Mouse (Mus musculus) embryonic facial prominence, embryonic 15.5 days (tissue): ENCODE measurements around the gene Lyst. TPM values are rescaled to one million over a fixed set of nuclear protein-coding genes. Genes with fewer than 3 reads are reported as not detected.

Experiments
- ATAC-seq: fragments of 200-750 bp; cut with Nextera tagmentation; 2 replicates; pipeline ENCODE4 v1.8.0; 2017; ENCODE audit warnings: low read depth, moderate TSS enrichment; ENCODE audit not compliant: insufficient number of reproducible peaks, low FRiP score, low TSS enrichment
- H3K27ac ChIP-seq: fragments of 300-500 bp; sonication (generic); replicated peaks from 2 replicates; pipeline ENCODE4 v1.5.1; 2015; ENCODE audit warnings: mild to moderate bottlenecking, inconsistent platforms
- H3K27me3 ChIP-seq: fragments of 300-500 bp; sonication (generic); 2 replicates; pipeline ENCODE4 v1.6.1; 2015; ENCODE audit warnings: inconsistent platforms
- H3K36me3 ChIP-seq: fragments of 300-500 bp; sonication (generic); 2 replicates; pipeline ENCODE4 v1.6.1; 2015; ENCODE audit warnings: mild to moderate bottlenecking, inconsistent platforms
- H3K4me1 ChIP-seq: fragments of 300-500 bp; sonication (generic); 2 replicates; pipeline ENCODE4 v1.6.1; 2015; ENCODE audit warnings: inconsistent platforms
- H3K4me2 ChIP-seq: fragments of 300-500 bp; sonication (generic); replicated peaks from 2 replicates; pipeline ENCODE4 v1.6.1; 2015; ENCODE audit warnings: mild to moderate bottlenecking, inconsistent platforms
- H3K4me3 ChIP-seq: fragments of 300-500 bp; sonication (generic); replicated peaks from 2 replicates; pipeline ENCODE4 v1.5.1; 2015; ENCODE audit warnings: mild to moderate bottlenecking, inconsistent platforms
- H3K9ac ChIP-seq: fragments of 300-500 bp; sonication (generic); 2 replicates; pipeline ENCODE4 v1.6.1; 2015; ENCODE audit warnings: inconsistent platforms
- H3K9me3 ChIP-seq: fragments of 300-500 bp; sonication (generic); replicated peaks from 2 replicates; pipeline ENCODE4 v1.6.1; 2016; ENCODE audit warnings: inconsistent platforms
- WGBS: fragments of 180-500 bp; shearing (Covaris S2); methylation state at CpG from one replicate; pipeline ENCODE4 v1.1.7; 2015; 5-methylcytosine and 5-hydroxymethylcytosine counted together
- polyA plus RNA-seq: library from polyadenylated mRNA; unstranded; fragments of >200 nt; fragmentation: Nextera tagmentation; extraction: Ambion mirVana; gene quantifications from 2 replicates; pipeline ENCODE4 v1.2.1, GENCODE M21; 2015

Lyst gene
- polyA plus RNA-seq, 1 experiment from 2014 or later = 3.6 TPM

GRCm38 (mm10) chr13:13574258-13574870 is 15.8 kb upstream of the Lyst start:
- 50% methylated on average over 8 of the region's 8 CpGs for WGBS
- Histone ChIP-seq H3K9ac (no peak overlapping the region), H3K4me1 (0 out of 2 replicates have a peak, but pooled peaks cover 10% of the 10 kb centered on the region), H3K4me2 (no peak overlapping the region), H3K27ac (no peak overlapping the region), H3K36me3 (no peaks in the 10 kb centered on the region), H3K27me3 (no peaks in the 10 kb centered on the region), H3K9me3 (no peaks in the 10 kb centered on the region), H3K4me3 (no peak overlapping the region)
- ATAC-seq = no peak

DNA sequence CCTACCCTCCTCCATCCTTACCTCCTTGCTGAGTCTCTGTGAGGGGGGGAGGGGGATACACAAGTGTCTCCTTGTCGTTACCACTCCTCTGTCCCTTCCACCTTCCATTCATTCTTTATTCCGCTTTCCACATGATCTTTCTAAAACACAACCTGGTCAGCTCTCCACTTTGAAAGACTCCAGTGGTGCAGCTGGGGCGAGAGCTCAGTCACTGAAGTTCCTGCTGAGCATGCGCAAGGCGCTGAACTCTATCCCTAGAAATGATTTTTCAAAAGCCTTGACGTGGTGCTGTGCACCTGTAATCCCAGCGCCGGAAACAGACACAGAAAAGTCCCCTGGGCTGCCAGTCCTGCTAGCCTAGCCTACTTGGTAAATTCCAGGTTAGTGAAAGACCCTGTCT is 15.1 kb upstream of the Lyst start:
- 73% methylated on average over 8 of the region's 8 CpGs for WGBS

GRCm38 (mm10) chr13:13576469-13577205 is 13.6 kb upstream of the Lyst start:
- peak overlapping the region; percentile 39; the same call in 1 of the 2 replicates for H3K27ac ChIP-seq
- H3K9ac ChIP-seq = no peak overlapping the region
- H3K4me1 ChIP-seq = 0 out of 2 replicates have a peak, but pooled peaks cover 10% of the 10 kb centered on the region
- no peak overlapping the region for H3K4me3 ChIP-seq
- 0 out of 2 replicates have a peak, but pooled peaks have one; percentile 34 for ATAC-seq
- no peaks in the 10 kb centered on the region for H3K36me3 ChIP-seq
- no peak overlapping the region for H3K4me2 ChIP-seq
- no peaks in the 10 kb centered on the region for H3K9me3 ChIP-seq
- H3K27me3 ChIP-seq = no peaks in the 10 kb centered on the region
- WGBS = 22% methylated on average over 8 of the region's 8 CpGs

More for the DNA sequence above, 15.1 kb upstream of the Lyst start:
- 0 out of 2 replicates have a peak, but pooled peaks cover 10% of the 10 kb centered on the region for H3K4me1 ChIP-seq
- H3K27me3 ChIP-seq = no peaks in the 10 kb centered on the region
- no peak for ATAC-seq
- H3K9me3 ChIP-seq = no peaks in the 10 kb centered on the region
- no peak overlapping the region for H3K4me2 ChIP-seq
- no peak overlapping the region for H3K9ac ChIP-seq
- no peaks in the 10 kb centered on the region for H3K36me3 ChIP-seq
- H3K27ac ChIP-seq = no peak overlapping the region
- no peak overlapping the region for H3K4me3 ChIP-seq

DNA sequence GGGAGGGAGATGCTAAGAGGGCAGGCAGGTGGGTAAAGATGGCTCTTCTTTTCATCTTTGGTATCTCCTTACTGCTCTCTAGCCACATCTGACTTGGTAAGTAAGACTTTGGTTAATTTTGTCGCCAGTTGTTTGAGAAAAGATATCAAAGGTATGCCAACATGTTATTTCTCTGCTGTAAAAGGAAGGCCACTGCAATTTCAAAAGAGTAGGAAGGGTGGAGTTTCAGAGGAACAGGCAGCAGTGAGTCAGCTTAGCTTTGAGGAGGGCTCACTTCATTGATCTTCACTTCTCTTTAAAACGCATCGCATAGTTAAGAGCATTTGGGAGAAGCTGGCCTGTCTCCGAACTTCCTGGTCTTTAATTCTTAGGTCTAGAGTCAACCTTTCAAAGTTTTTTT is 8.2 kb upstream of the Lyst start:
- Histone ChIP-seq H3K27me3 (no peaks in the 10 kb centered on the region), H3K9me3 (no peaks in the 10 kb centered on the region), H3K27ac (no peak overlapping the region), H3K9ac (no peak overlapping the region), H3K4me2 (no peak overlapping the region), H3K4me3 (no peak overlapping the region), H3K4me1 (no peaks in the 10 kb centered on the region), H3K36me3 (no peaks in the 10 kb centered on the region)
- no peak for ATAC-seq
- 66% methylated on average over 4 of the region's 4 CpGs for WGBS

DNA sequence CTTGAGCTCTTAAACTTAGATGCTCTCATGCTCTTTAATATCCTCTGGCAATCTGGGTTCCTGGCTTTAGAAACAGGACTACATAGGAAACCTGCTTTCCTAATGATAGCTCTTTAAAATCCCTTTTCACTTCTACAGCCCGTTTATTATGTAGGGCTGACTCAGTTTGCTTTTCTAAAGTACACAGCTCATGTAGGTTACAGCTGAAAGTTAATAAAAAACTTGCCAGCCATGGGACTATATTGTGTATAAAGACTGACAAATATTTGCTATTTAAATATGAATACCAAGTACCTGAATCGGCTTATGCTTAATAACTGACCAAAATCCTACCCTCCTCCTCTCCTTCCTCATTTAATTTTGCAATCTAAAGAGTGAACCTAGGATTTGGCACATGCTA is 6.7 kb upstream of the Lyst start:
- Histone ChIP-seq H3K9ac (no peak overlapping the region), H3K27me3 (no peaks in the 10 kb centered on the region), H3K4me2 (no peak overlapping the region), H3K9me3 (no peaks in the 10 kb centered on the region), H3K4me1 (no peaks in the 10 kb centered on the region), H3K27ac (no peak overlapping the region), H3K36me3 (no peaks in the 10 kb centered on the region), H3K4me3 (no peak overlapping the region)
- no peak for ATAC-seq
- 63% methylated on average over 2 of the region's 2 CpGs for WGBS

DNA sequence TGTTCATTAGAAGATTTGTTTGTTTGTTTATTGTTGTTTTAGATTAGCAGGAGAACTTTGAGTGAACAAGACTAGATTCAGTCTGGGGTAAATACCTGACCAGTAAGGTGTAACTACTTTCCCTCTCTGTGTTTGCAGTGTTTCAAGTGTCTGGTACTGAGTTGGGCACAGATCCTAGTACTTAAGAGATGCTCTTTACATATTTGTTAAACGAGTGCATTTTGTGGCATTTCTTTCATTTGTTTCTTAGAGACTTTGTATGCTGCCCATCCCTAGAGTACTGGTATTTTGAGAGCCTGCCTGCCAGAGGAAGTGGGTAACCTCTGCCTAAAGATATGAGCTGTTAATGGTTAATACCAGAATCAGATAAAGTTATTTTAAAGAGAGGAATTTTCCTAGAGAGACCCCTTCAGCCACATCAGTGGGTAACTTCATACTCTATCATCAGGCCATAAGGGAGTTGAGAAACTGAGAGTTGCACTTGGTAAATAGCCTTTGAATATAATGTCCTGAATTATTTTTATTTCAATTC is 2.5 kb upstream of the Lyst start:
- H3K27me3 ChIP-seq = no peaks in the 10 kb centered on the region
- no peaks in the 10 kb centered on the region for H3K9me3 ChIP-seq
- no peak overlapping the region for H3K4me3 ChIP-seq
- H3K4me1 ChIP-seq = no peaks in the 10 kb centered on the region
- H3K36me3 ChIP-seq = no peaks in the 10 kb centered on the region
- WGBS = 49% methylated on average over 1 of the region's 1 CpGs
- no peak overlapping the region for H3K27ac ChIP-seq
- H3K4me2 ChIP-seq = no peak overlapping the region
- no peak overlapping the region for H3K9ac ChIP-seq
- no peak for ATAC-seq

- H3K9me3 ChIP-seq = no peaks in the 10 kb centered on the region
- no peaks in the 10 kb centered on the region for H3K36me3 ChIP-seq
- 95% methylated on average over 1 of the region's 1 CpGs for WGBS
- H3K4me1 ChIP-seq = no peaks in the 10 kb centered on the region
- H3K27me3 ChIP-seq = no peaks in the 10 kb centered on the region
- no peak overlapping the region for H3K4me3 ChIP-seq
- no peak overlapping the region for H3K4me2 ChIP-seq
- no peak overlapping the region for H3K27ac ChIP-seq
- ATAC-seq = no peak
- H3K9ac ChIP-seq = no peak overlapping the region
Measured at GRCm38 (mm10) chr13:13588518-13588917, 1.7 kb upstream of the Lyst start.

GRCm38 (mm10) chr13:13589032-13589431 is 1.2 kb upstream of the Lyst start:
- Histone ChIP-seq H3K9me3 (no peaks in the 10 kb centered on the region), H3K27me3 (no peaks in the 10 kb centered on the region), H3K4me2 (no peak overlapping the region), H3K27ac (no peak overlapping the region), H3K36me3 (no peaks in the 10 kb centered on the region), H3K4me1 (no peaks in the 10 kb centered on the region), H3K4me3 (no peak overlapping the region), H3K9ac (no peak overlapping the region)
- WGBS = 92% methylated on average over 2 of the region's 2 CpGs
- no peak for ATAC-seq

- 36% methylated on average over 4 of the region's 4 CpGs for WGBS
- Histone ChIP-seq H3K9me3 (no peaks in the 10 kb centered on the region), H3K9ac (no peak overlapping the region)
Measured at GRCm38 (mm10) chr13:13591892-13592291, 1.7 kb downstream of the Lyst start.

GRCm38 (mm10) chr13:13596424-13597044 is 6.3 kb downstream of the Lyst start:
- Histone ChIP-seq H3K9me3 (no peaks in the 10 kb centered on the region), H3K27ac (no peak overlapping the region)
- 90% methylated on average over 7 of the region's 7 CpGs for WGBS

More at GRCm38 (mm10) chr13:13591892-13592291, 1.7 kb downstream of the Lyst start:
- Histone ChIP-seq H3K4me3 (no peak overlapping the region), H3K4me1 (no peaks in the 10 kb centered on the region), H3K36me3 (no peaks in the 10 kb centered on the region), H3K4me2 (0 out of 2 replicates have a peak overlapping the region, but pooled peaks have one; percentile 91), H3K27me3 (no peaks in the 10 kb centered on the region), H3K27ac (no peak overlapping the region)
- no peak for ATAC-seq

GRCm38 (mm10) chr13:13597896-13598295 is 7.7 kb downstream of the Lyst start:
- H3K36me3 ChIP-seq = no peaks in the 10 kb centered on the region
- H3K9ac ChIP-seq = no peak overlapping the region
- WGBS = 70% methylated on average over 2 of the region's 2 CpGs
- H3K4me2 ChIP-seq = no peak overlapping the region
- H3K9me3 ChIP-seq = no peaks in the 10 kb centered on the region
- H3K4me3 ChIP-seq = no peak overlapping the region
- H3K27ac ChIP-seq = no peak overlapping the region
- H3K4me1 ChIP-seq = no peaks in the 10 kb centered on the region
- no peak for ATAC-seq
- H3K27me3 ChIP-seq = no peaks in the 10 kb centered on the region

More at GRCm38 (mm10) chr13:13596424-13597044, 6.3 kb downstream of the Lyst start:
- Histone ChIP-seq H3K4me1 (no peaks in the 10 kb centered on the region), H3K4me3 (no peak overlapping the region), H3K9ac (no peak overlapping the region), H3K36me3 (no peaks in the 10 kb centered on the region), H3K27me3 (no peaks in the 10 kb centered on the region), H3K4me2 (no peak overlapping the region)
- ATAC-seq = no peak
